Mouse (Mus musculus) heart, postnatal 0 days (tissue): ENCODE measurements at regions not wholly inside any gene's neighbourhood (a gene's known extent, or its start where the extent isn't known, plus 50 kb on each side); places are given as distances from the start of the nearest gene placed in this dataset.
A peak's percentile ranks its signal among the peaks of the same experiment; 100 is the strongest.

Source experiments
- ATAC-seq: fragments of 200-750 bp; cut with Nextera tagmentation; 2 replicates; pipeline ENCODE4 v1.8.0; 2017; ENCODE audit warnings: low read depth, moderate number of reproducible peaks, moderate library complexity; ENCODE audit not compliant: insufficient read depth
- DNase-seq: peaks from one replicate; pipeline ENCODE4 v3.0.0-alpha.2; 2016; ENCODE audit warnings: low spot score
- H3K27ac ChIP-seq: fragments of 300-500 bp; sonication (generic); 2 replicates; pipeline ENCODE4 v1.5.1; 2014; ENCODE audit warnings: low read depth, mild to moderate bottlenecking
- H3K27me3 ChIP-seq: fragments of 300-500 bp; sonication (generic); 2 replicates; pipeline ENCODE4 v1.6.1; 2014; ENCODE audit warnings: low read length, mixed read lengths; ENCODE audit not compliant: control insufficient read depth, insufficient read depth
- H3K36me3 ChIP-seq: fragments of 300-500 bp; sonication (generic); replicated peaks from 2 replicates; pipeline ENCODE4 v1.6.1; 2014; ENCODE audit warnings: low read length, mixed read lengths; ENCODE audit not compliant: control insufficient read depth, insufficient read depth
- H3K4me1 ChIP-seq: fragments of 300-500 bp; sonication (generic); 2 replicates; pipeline ENCODE4 v1.6.1; 2014; ENCODE audit warnings: antibody characterized with exemption; ENCODE audit not compliant: control insufficient read depth, insufficient read depth
- H3K4me2 ChIP-seq: fragments of 300-500 bp; sonication (generic); 2 replicates; pipeline ENCODE4 v1.6.1; 2014; ENCODE audit warnings: low read depth, mild to moderate bottlenecking, low read length, moderate library complexity
- H3K4me3 ChIP-seq: fragments of 300-500 bp; sonication (generic); 2 replicates; pipeline ENCODE4 v1.5.1; 2014; ENCODE audit warnings: low read depth, low read length
- H3K9ac ChIP-seq: fragments of 300-500 bp; sonication (generic); replicated peaks from 2 replicates; pipeline ENCODE4 v1.6.1; 2014; ENCODE audit warnings: low read depth, low read length, mixed read lengths
- H3K9me3 ChIP-seq: fragments of 300-500 bp; sonication (generic); replicated peaks from 2 replicates; pipeline ENCODE4 v1.6.1; 2016; ENCODE audit warnings: low read length; ENCODE audit not compliant: control insufficient read depth
- CTCF ChIP-seq: IDR thresholded peaks from 2 replicates; pipeline ENCODE4 v1.5.1; 2016; ENCODE audit warnings: antibody characterized with exemption, control low read depth, low read depth
- EP300 ChIP-seq: IDR thresholded peaks from 2 replicates; pipeline ENCODE4 v1.6.1; 2016; ENCODE audit warnings: antibody characterized with exemption, low read depth
- WGBS: fragments of 180-500 bp; shearing (Covaris S2); extraction: QIAGEN DNeasy Blood & Tissue Kit; methylation state at CpG from one replicate; pipeline ENCODE4 v1.1.7; 2014; 5-methylcytosine and 5-hydroxymethylcytosine counted together

- H3K4me3 ChIP-seq: no peak overlapping the region
- H3K27me3 ChIP-seq: no peaks in the 10 kb centered on the region
- no peak for TF ChIP-seq CTCF
- no peak for TF ChIP-seq EP300
- H3K27ac ChIP-seq: no peak overlapping the region
- H3K4me1 ChIP-seq: no peaks in the 10 kb centered on the region
- ATAC-seq (no peak), DNase-seq (no peak)
- H3K9me3 ChIP-seq: no peaks in the 10 kb centered on the region
- no peak overlapping the region for H3K4me2 ChIP-seq
- H3K36me3 ChIP-seq: no peaks in the 10 kb centered on the region
- H3K9ac ChIP-seq: no peak overlapping the region
Measured at GRCm38 (mm10) chr12:68879425-68879824, 279.6 kb downstream of the Rps29 start.

GRCm38 (mm10) chr12:68871259-68871658, 287.7 kb downstream of the Rps29 start:
- H3K9me3 ChIP-seq: no peaks in the 10 kb centered on the region
- no peak overlapping the region for H3K27ac ChIP-seq
- H3K4me1 ChIP-seq: no peaks in the 10 kb centered on the region
- no peaks in the 10 kb centered on the region for H3K27me3 ChIP-seq
- H3K36me3 ChIP-seq: no peaks in the 10 kb centered on the region
- 89% methylated on average over 4 of the region's 4 CpGs for WGBS
- ATAC-seq (no peak), DNase-seq (no peak)
- no peak overlapping the region for H3K4me3 ChIP-seq
- no peak overlapping the region for H3K4me2 ChIP-seq
- no peak for TF ChIP-seq EP300
- no peak for TF ChIP-seq CTCF
- H3K9ac ChIP-seq: no peak overlapping the region

GRCm38 (mm10) chr12:68862991-68863356, 296.0 kb downstream of the Rps29 start:
- Histone ChIP-seq H3K4me3 (no peak overlapping the region), H3K9ac (no peak overlapping the region), H3K4me1 (no peaks in the 10 kb centered on the region), H3K27me3 (no peaks in the 10 kb centered on the region), H3K9me3 (no peaks in the 10 kb centered on the region), H3K36me3 (no peaks in the 10 kb centered on the region), H3K4me2 (no peak overlapping the region), H3K27ac (no peak overlapping the region)
- ATAC-seq: no peak
- no peak for TF ChIP-seq CTCF
- TF ChIP-seq EP300: no peak
- 67% methylated on average over 3 of the region's 3 CpGs for WGBS
- no peak for DNase-seq

- Histone ChIP-seq H3K27me3 (no peaks in the 10 kb centered on the region), H3K9me3 (no peaks in the 10 kb centered on the region), H3K27ac (no peak overlapping the region), H3K36me3 (no peaks in the 10 kb centered on the region), H3K4me2 (no peak overlapping the region), H3K4me1 (no peaks in the 10 kb centered on the region), H3K4me3 (no peak overlapping the region), H3K9ac (no peak overlapping the region)
- ATAC-seq (no peak), DNase-seq (peak; percentile 38)
- 40% methylated on average over 5 of the region's 5 CpGs for WGBS
- TF ChIP-seq EP300 (no peak), CTCF (peak; percentile 67)
Measured at GRCm38 (mm10) chr12:68862313-68862990, 296.5 kb downstream of the Rps29 start.

- Histone ChIP-seq H3K9me3 (no peaks in the 10 kb centered on the region), H3K4me1 (no peaks in the 10 kb centered on the region), H3K36me3 (no peaks in the 10 kb centered on the region), H3K27ac (no peak overlapping the region), H3K4me3 (no peak overlapping the region), H3K9ac (no peak overlapping the region), H3K4me2 (no peak overlapping the region), H3K27me3 (no peaks in the 10 kb centered on the region)
- 58% methylated on average over 2 of the region's 2 CpGs for WGBS
- DNase-seq (no peak), ATAC-seq (no peak)
- TF ChIP-seq CTCF: no peak
- no peak for TF ChIP-seq EP300
Measured at GRCm38 (mm10) chr12:68860332-68860731, 298.7 kb downstream of the Rps29 start.

- no peak for TF ChIP-seq EP300
- TF ChIP-seq CTCF: no peak
- no peak overlapping the region for H3K4me3 ChIP-seq
Measured at GRCm38 (mm10) chr12:68849616-68850140, 309.3 kb downstream of the Rps29 start.

More at GRCm38 (mm10) chr12:68849616-68850140, 309.3 kb downstream of the Rps29 start:
- H3K9ac ChIP-seq: no peak overlapping the region
- no peaks in the 10 kb centered on the region for H3K4me1 ChIP-seq
- DNase-seq (no peak), ATAC-seq (no peak)
- H3K9me3 ChIP-seq: no peaks in the 10 kb centered on the region
- no peak overlapping the region for H3K27ac ChIP-seq
- H3K4me2 ChIP-seq: no peak overlapping the region
- no peaks in the 10 kb centered on the region for H3K36me3 ChIP-seq
- no peaks in the 10 kb centered on the region for H3K27me3 ChIP-seq
- WGBS: 71% methylated on average over 9 of the region's 9 CpGs
